Mouse (Mus musculus) layer of hippocampus, adult 2 months (tissue): ENCODE measurements around the gene 1700010B08Rik. TPM values are rescaled to one million over a fixed set of nuclear protein-coding genes. Genes with fewer than 3 reads are reported as not detected.
A peak's percentile ranks its signal among the peaks of the same experiment; 100 is the strongest.
"Not testable (repeated sequence)": the region's sequence is repeated elsewhere in the genome, so short reads cannot be mapped to it uniquely, and the experiment has no call there.

ENCODE experiments used
- DNase-seq, 2 experiments: peaks; one replicate each; pipeline ENCODE4 v3.0.0; 2022; ENCODE audit warnings: low spot score in 2 of 2
- H3K27ac ChIP-seq: fragments of 200-600 bp; 2 replicates; pipeline ENCODE4 v1.8.1; 2022
- H3K4me3 ChIP-seq: fragments of 200-600 bp; 2 replicates; pipeline ENCODE4 v1.8.1; 2022; ENCODE audit warnings: mild to moderate bottlenecking
- CTCF ChIP-seq: fragments of 200-600 bp; conservative IDR thresholded peaks from 2 replicates; pipeline ENCODE4 v1.8.1; 2022; ENCODE audit warnings: antibody characterized with exemption, mild to moderate bottlenecking, moderate library complexity
- total RNA-seq, 2 experiments: library from RNA; stranded (reverse); gene quantifications; 2 replicates each; pipeline ENCODE4 v1.2.3; 2021

The 1700010B08Rik gene
- total RNA-seq, 2 experiments from 2014 or later: not detected

DNA sequence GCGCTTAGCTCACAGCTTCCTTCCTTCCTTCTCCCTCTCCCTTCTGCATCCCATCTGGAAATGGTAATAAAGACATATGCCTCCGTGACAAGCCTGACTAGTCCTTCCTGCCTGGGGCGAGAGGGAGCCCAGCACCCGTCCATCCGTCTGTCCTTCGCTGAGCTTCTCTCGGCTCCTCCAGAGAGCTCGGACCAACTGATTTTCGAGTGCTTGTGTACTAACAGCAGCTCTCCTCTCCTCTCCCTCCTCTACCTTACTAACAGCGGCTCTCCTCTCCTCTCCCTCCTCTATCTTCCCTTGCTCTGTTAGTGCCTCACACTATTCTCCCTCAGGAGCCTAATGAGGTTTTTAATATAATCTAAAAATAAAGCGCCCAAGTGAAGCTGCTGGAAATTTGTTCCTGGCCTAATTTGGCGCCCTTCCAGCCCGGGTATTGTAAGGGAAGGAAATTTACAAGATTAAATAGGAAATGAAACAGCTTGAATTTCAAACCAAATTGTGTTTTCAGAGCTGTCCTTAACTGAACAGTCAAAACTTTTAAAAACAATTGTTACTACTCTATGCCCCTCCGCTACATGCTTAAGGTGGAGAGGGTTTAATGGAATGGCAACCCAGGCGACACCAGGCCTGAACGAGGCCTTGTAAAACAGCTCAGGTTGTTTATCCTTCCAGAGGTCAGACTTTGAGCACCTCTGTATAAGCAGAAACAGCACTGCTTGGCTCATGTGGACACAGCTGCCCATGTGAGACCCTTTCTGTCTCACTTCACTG, 16.9 kb upstream of the 1700010B08Rik start:
- Histone ChIP-seq H3K4me3 (no peak overlapping the region), H3K27ac (peak overlapping the region; percentile 46; the same call in 1 of the 2 replicates)
- no peak for TF ChIP-seq CTCF
- peak in 1 of 2 experiments; percentile 14 for DNase-seq

DNA sequence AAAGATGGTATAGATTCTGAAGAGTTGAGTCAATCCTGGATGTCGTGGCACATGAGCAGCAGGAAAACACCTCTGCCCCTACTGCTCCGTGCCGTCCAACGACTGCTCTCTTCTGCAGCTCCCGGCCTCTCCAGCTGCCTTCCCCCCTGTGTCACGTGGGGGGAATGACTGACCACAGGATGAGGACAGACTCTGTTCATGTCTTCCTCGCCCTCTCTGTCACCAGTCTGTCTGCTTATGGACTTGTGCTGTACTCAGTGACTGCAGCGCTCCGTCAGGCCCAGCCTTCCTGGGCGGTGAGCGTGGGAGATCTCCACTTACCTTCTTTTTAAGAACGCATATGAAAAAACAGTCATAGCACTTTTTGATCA, 16.4 kb upstream of the 1700010B08Rik start:
- no peak for TF ChIP-seq CTCF
- H3K4me3 ChIP-seq: no peak overlapping the region
- no peak for DNase-seq
- no peak overlapping the region for H3K27ac ChIP-seq

DNA sequence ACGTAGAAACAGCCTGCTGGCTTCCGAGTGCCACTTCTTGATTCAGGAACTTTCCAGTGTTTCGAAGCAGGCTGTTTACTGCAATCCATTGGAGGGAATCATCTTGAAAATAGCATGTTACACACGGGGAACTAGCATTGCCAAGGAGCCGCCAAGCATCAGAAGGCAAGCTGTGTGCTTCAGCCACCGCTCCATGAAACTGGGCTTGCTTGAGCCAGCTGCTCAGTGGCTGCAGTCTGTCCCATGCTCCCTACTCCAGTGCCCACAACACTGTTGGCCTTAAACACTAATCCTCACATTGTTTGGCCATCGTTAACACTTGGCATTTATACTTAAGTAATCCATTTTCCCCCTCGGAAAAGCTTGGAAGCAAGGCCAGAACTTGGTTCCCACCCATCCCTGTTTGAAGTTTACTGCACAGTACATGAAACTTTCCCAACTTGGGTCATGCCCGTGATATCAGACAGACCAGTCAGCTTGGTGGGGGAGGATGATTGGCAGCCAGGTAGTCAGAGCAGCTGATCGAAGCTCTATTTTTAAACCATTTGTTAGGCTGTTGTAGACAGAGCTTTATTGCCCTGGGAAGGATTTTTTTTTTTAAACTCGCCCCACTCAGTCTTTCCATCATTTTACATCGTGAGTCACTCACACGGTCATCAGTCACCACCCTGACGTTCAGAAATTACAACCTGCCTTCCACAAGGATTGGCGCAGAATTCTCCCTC, 13.2 kb upstream of the 1700010B08Rik start:
- DNase-seq: no peak
- Histone ChIP-seq H3K4me3 (no peak overlapping the region), H3K27ac (no peak overlapping the region)
- TF ChIP-seq CTCF: no peak

- not testable (repeated sequence) for DNase-seq, H3K4me3 ChIP-seq, H3K27ac ChIP-seq
Observed at GRCm38 (mm10) chr2:173707626-173708025, 11.6 kb upstream of the 1700010B08Rik start.

DNA sequence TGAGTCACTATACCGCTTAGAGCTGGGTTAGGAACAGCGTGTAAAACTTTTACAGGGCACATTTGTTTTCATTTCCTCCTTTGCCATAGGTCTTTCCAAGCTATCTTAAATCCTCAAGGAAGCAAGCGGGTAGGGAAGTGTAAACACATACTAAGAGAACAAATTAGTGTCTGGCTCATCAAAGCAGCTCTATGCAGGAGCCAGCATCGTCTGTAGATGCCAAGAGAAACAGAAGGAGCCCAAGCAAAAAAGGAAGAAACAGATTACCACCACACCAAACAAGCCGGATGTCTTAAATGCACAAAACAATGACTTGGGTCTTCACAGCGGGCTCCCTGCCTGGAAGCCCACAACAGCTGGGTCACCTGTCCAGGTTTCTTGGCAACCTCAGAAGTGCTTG, 9.0 kb upstream of the 1700010B08Rik start:
- no peak for DNase-seq
- no peak overlapping the region for H3K27ac ChIP-seq
- H3K4me3 ChIP-seq: no peak overlapping the region
- TF ChIP-seq CTCF: no peak

DNA sequence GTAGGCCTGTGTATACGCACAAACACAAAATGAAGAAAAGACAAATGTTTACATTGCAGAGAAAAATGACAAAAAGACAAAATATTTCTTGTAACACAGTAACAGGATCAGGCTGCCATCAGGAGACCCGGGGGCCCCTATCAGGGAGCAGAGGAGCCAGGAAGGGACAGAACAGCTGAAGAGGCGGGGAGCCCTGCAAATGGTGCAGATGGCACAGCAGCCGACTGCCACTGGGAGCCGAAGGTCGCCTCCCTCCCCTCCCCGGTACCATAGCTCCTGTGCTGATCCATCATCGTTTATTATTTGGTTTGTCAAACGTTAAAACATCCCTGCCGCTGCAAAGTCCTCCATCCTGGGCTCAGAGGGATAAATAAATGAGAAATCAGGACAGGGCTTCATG, 6.6 kb upstream of the 1700010B08Rik start:
- Histone ChIP-seq H3K4me3 (no peak overlapping the region), H3K27ac (no peak overlapping the region)
- no peak for DNase-seq
- TF ChIP-seq CTCF: no peak

GRCm38 (mm10) chr2:173713241-173713640, 6.0 kb upstream of the 1700010B08Rik start:
- Histone ChIP-seq H3K27ac (no peak overlapping the region), H3K4me3 (no peak overlapping the region)
- no peak for TF ChIP-seq CTCF

DNA sequence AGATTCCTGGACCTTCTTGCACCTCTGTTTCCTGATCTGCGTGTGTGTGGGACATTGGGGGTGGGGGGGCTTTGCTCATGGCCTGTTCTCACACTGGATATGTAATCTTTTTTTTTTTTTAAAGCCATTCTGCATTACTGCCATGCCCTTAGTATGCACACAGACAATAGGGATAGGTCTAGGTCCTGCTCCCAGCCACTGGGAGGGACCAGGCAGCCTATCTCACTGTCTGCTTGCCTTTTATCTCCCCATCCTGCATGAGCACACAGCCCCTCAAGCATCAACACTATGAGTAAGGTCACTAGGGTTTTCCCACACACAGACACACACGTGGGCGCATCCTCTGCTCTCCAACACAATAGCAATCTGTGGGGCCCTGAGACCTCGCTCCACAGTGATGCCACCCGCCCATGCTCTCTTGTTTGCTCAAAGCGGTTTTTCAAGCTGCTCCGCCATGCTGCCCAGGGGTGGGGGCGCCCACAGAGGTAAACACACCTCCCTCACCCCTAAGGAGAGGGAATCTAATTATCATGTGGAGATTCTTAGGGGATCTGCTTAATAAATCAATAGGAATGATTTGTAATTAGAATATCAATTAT, 4.5 kb upstream of the 1700010B08Rik start:
- Histone ChIP-seq H3K4me3 (no peak overlapping the region), H3K27ac (no peak overlapping the region)
- DNase-seq: no peak
- TF ChIP-seq CTCF: no peak

More at GRCm38 (mm10) chr2:173713241-173713640, 6.0 kb upstream of the 1700010B08Rik start:
- DNase-seq: no peak

- DNase-seq: no peak
- Histone ChIP-seq H3K27ac (no peak overlapping the region), H3K4me3 (no peak overlapping the region)
- TF ChIP-seq CTCF: no peak
Observed at GRCm38 (mm10) chr2:173716966-173717365, 2.2 kb upstream of the 1700010B08Rik start.

DNA sequence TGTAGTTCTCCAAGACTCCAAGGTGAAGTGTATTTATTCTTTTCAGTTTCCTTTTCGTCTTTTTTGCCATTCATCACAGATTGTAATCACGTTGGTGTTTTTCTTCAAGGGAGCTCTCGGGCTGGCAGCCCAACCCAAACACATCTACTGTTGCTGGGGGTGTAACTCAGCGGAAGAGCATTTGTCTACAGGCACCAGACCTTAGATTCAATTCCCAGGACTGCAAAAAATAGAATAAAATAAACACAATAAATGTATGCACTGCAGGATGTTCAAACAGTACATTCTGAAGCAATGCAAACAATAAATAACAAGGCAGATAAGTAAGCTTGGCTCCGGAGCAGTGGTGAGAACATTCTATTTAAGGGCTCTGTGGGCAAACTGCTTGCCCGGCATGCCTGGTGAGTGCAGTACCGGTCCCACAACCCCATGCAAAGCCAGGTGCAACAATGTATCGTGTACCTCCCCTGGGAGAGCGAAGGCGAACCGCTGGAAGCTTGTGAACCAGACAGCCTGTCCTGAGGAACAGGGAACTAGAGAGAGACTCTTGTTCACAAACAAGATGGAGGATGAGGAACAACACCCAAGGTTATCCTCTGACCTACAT, 3.1 kb downstream of the 1700010B08Rik start:
- H3K4me3 ChIP-seq: no peak overlapping the region
- DNase-seq: no peak
- H3K27ac ChIP-seq: no peak overlapping the region
- no peak for TF ChIP-seq CTCF

- no peak for DNase-seq
- no peak for TF ChIP-seq CTCF
- Histone ChIP-seq H3K4me3 (no peak overlapping the region), H3K27ac (no peak overlapping the region)
Observed at GRCm38 (mm10) chr2:173724382-173724781, 5.2 kb downstream of the 1700010B08Rik start.

GRCm38 (mm10) chr2:173724940-173725807, 6.0 kb downstream of the 1700010B08Rik start:
- DNase-seq: no peak
- Histone ChIP-seq H3K27ac (no peak overlapping the region), H3K4me3 (no peak overlapping the region)
- TF ChIP-seq CTCF: no peak
